Mouse (Mus musculus) adrenal gland, postnatal 14 days (tissue): ENCODE measurements at regions not wholly inside any gene's neighbourhood (a gene's known extent, or its start where the extent isn't known, plus 50 kb on each side); places are given as distances from the start of the nearest gene placed in this dataset.

Experiments
- DNase-seq: peaks from one replicate; pipeline ENCODE4 v3.0.0; 2021; ENCODE audit warnings: mixed read lengths

GRCm38 (mm10) chr1:190307751-190308150 lies 137.2 kb upstream of the Prox1 start:
- DNase-seq: no peak

- no peak for DNase-seq
Measured at GRCm38 (mm10) chr1:190297666-190298327, 127.3 kb upstream of the Prox1 start.

- peak; percentile 46 for DNase-seq
Measured at GRCm38 (mm10) chr1:190290061-190290460, 119.5 kb upstream of the Prox1 start.

GRCm38 (mm10) chr1:190286481-190287145 lies 116.1 kb upstream of the Prox1 start:
- DNase-seq: no peak

GRCm38 (mm10) chr1:190285636-190286035 lies 115.1 kb upstream of the Prox1 start:
- no peak for DNase-seq

GRCm38 (mm10) chr1:190285049-190285448 lies 114.5 kb upstream of the Prox1 start:
- no peak for DNase-seq

GRCm38 (mm10) chr1:190284138-190284537 lies 113.6 kb upstream of the Prox1 start:
- no peak for DNase-seq

GRCm38 (mm10) chr1:190280081-190280858 lies 109.8 kb upstream of the Prox1 start:
- no peak for DNase-seq

- no peak for DNase-seq
Measured at GRCm38 (mm10) chr1:190274911-190275310, 104.4 kb upstream of the Prox1 start.

GRCm38 (mm10) chr1:190270784-190271385 lies 100.4 kb upstream of the Prox1 start:
- DNase-seq: no peak

- DNase-seq: peak; percentile 54
Measured at GRCm38 (mm10) chr1:190269181-190269580, 98.7 kb upstream of the Prox1 start.

- peak; percentile 41 for DNase-seq
Measured at GRCm38 (mm10) chr1:190265085-190265780, 94.7 kb upstream of the Prox1 start.

GRCm38 (mm10) chr1:190264501-190264900 lies 94.0 kb upstream of the Prox1 start:
- DNase-seq: peak; percentile 25

- DNase-seq: no peak
Measured at GRCm38 (mm10) chr1:190263620-190264019, 93.1 kb upstream of the Prox1 start.

GRCm38 (mm10) chr1:190259576-190259975 lies 89.1 kb upstream of the Prox1 start:
- DNase-seq: no peak

- peak; percentile 7 for DNase-seq
Measured at GRCm38 (mm10) chr1:190250574-190251246, 80.2 kb upstream of the Prox1 start.

- no peak for DNase-seq
Measured at GRCm38 (mm10) chr1:190242526-190242925, 72.0 kb upstream of the Prox1 start.

GRCm38 (mm10) chr1:190239796-190240195 lies 69.3 kb upstream of the Prox1 start:
- no peak for DNase-seq

GRCm38 (mm10) chr1:190230866-190231265 lies 60.4 kb upstream of the Prox1 start:
- no peak for DNase-seq

GRCm38 (mm10) chr1:190220417-190220816 lies 49.9 kb upstream of the Prox1 start:
- DNase-seq: no peak
